Mouse (Mus musculus) spleen, postnatal 14 days (tissue): Measurements from ENCODE around the gene Tenm2.

Experiments used
- DNase-seq, 2 experiments: peaks; one replicate each; pipeline ENCODE4 v3.0.0; 2021 to 2022; ENCODE audit warnings: low spot score in 2 of 2

The Tenm2 gene

DNA sequence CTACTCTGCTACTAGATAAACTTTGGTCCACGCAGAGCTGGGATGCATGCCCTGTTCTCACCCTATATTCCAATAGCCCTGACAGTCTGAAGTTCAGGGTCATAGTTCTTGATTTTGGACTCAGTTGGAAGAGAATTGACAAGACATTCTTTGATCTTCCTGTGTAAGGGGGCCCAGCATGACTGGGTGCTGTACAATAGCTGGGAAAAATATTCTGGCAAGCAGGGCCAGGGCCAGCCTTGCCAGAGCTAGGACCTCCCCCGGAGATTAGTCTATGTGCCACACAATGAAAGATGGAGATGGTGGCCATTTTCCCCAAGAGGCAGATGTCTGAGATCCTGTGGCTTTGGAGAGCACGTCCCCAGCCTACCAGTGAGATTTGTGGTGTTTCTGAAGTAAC lies 1021.2 kb downstream of the Tenm2 start:
- DNase-seq, result no peak

DNA sequence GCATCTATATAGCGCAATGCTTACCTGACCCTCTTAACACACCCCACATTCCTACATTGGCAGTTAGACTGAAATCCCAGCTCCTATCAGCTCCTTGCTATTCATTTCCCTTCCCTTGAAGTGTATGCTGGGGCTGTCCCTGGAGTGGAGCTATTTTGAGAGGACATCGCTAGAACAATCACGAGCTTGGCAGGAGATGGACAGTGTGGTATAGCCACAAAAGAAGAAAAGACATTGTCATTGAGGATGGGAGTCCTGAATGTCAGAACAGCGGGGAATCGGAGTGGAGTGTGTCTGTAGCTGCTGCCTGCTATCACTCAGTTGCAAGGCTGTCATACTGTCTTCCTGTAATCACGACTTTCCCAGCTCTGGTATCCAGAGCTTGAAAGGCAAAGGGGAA lies 1031.4 kb downstream of the Tenm2 start:
- DNase-seq, result no peak

DNA sequence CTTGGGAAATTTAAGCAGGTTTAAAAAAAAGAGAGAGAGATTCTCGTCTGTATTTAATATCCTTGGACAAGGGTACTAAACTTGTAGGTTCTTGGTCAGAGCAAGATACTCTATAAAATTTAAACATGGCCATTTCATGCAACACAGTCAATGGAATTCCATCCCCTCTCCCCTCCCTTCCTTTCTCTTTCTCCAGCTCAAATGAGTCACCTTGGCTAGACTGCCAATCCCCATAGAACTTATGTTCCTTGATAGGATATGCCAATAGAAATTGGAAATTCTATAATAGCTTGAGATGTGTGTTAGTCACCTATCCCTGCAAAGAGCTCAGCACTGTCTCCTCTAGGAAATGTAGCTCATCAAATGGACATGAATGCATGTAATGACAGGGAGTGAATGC lies 1031.9 kb downstream of the Tenm2 start:
- no peak for DNase-seq

DNA sequence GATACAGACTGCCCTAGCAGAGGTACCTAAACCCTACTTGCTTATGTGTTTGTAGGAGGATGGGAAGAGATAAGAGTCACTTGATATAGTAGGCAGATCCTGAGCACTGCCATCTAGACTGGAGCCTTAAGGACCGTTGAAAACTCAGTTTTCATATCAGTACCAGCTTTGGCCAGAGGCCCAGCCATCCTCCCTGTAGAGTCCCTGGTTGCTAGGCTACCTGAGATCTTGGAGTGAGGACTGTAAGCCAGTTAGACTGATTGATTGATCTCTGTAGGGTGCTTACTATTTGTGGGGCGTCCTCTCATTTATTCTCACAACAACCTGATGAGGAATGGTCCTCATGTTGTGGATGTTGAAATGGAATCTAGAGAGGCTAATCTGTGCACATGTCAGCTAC lies 1041.4 kb downstream of the Tenm2 start:
- DNase-seq, result no peak

DNA sequence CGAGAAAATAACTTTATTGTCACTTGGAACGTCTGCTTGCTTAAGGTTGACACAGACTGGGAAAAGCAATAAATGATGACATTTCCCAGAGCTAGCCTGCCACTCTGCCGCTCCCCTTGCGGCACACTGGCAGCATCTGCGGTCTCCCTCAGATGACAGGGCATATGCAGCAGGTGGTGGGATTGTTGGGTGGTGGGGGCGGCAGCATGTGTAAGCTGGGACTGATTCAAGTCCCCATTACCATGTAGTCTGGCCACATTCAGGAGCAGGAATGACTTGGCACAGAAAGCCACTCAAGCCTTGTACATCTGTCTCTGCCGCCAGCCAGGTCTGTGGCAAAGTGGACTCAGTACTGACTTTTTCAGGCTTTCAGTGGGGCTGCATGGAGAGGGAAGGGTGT lies 1059.7 kb downstream of the Tenm2 start:
- DNase-seq, result no peak

DNA sequence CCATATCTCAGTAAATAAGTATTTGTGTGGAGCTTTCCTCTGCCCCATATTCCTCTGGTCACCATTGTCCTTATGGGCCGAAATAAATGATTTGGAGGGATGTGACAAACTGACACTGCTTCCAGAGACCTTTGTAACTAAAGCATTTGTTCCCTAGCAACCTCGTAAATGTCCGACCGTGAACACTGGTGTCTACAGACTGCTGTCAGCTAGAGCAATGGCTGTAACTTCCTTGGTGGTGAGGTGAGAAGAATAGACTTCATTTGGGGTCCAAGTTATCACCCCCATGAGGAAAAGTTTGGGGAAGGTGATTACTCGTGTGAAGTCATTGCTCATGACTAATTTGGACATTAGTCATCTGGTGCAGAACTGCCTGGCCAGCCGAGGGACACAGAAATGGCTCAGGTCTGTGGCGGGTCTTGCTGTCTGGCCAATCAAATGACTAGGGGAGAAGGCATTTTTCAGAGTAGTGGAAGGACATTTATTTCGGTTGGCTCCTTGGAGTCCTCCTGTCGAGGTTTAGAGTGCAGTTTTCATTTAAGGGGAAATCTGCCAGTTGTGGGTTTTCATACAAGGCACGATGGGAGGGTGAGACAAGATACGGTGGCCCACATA lies 1062.6 kb downstream of the Tenm2 start:
- DNase-seq, result no peak

DNA sequence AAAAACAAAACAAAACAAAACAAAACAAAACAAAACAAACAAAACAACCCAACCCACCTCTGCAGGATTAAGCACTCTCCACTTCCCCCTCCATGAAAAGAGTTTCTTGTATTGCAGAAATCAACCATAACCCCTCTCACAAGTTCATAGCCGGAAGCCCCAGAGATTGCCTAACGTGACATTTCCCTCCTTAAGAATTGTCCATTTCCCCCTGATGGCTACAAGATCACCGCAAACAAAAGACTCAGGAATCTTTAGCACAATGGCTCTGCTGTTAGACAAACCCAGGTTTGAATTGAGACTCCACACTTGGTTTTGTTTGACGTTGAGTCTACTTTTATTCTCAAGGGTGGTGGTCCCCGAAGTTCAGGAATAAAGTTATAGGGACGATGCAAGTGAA lies 1063.2 kb downstream of the Tenm2 start:
- no peak for DNase-seq

DNA sequence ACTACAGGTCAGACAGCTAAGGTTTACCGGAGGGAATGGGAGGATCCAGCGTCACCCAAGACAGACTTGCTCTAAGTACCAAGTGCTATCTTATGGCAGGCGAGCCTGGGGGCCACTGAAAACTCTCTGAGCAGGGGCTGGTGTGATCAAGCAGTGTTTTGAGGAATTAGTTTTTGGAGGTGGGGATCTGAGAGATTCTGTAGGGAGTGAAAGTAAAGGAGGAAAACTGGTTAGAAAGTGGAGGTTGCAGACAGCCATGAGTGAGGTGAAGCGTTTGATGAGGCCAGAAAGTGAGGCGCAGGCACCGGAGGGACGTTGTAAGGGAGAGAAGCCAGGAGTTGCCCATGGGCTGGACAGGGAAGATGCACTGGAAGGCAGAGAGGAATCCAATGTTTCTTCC lies 1063.8 kb downstream of the Tenm2 start:
- DNase-seq, result no peak

DNA sequence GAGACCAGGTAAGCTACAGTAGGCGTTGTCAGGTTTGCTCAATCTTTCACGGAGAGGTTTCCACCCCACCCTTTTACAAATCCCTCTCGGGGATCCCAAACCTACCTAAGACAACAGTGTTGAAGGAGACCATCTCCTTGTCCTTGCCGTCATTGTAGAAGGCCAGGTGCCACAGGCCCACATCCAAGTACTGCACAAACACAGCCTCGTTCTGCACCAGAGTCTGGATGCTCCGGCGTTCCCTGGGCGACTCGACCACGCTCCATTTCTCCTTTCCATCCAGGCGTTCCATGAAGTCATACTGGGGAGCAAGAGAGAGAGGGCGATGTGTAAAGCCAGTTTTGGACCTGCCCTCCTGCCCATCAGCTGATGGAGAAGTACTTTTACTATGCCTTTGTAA lies 1064.5 kb downstream of the Tenm2 start:
- DNase-seq, result no peak

DNA sequence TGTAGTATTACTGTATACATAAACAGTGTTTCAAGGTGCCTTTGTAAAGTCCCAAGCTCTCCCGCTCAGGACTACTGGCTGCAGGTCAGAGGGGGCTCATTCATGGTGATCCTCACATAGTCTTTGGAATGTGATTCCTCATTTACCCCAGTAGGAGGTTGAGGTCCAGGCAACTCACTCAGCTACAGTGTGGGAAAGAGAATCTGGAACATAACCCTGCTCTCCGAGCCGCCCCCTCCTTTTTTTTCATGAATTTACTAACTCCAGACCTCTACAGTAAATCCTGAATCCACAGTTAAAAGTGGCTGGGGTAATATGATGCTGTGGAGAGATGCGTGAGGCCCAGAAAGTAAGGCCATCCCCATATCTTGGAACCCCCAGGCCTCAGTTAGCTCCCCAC lies 1066.0 kb downstream of the Tenm2 start:
- no peak for DNase-seq

DNA sequence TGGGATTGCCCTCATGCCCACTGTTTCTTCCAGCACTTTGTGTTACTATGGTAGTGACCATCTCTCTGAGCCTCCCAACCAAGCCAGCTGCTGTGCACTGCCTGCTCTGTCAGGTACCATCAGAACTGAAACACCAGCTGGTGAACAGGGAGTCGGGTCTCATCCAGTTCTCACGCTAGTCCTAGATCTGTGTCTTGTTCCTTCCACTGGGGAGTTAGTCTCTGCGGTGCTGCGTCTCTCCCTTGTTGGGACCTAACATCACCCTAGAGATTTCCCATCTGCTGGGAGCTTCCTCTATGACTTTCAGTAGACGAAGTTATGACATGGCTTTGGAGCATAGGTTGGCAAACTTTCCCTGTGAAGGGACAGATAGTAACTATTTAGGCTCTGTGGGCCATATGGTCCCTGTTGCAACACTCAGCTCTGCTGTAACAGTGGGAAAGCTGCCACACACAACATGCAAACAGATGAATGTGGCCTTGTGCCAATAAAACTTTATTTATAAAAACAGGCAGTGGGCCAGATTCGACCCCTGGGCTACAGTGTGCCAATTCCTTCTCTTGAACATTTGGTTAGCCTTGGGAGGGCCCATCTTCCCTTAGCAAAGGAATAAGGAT lies 1066.7 kb downstream of the Tenm2 start:
- DNase-seq, result no peak

DNA sequence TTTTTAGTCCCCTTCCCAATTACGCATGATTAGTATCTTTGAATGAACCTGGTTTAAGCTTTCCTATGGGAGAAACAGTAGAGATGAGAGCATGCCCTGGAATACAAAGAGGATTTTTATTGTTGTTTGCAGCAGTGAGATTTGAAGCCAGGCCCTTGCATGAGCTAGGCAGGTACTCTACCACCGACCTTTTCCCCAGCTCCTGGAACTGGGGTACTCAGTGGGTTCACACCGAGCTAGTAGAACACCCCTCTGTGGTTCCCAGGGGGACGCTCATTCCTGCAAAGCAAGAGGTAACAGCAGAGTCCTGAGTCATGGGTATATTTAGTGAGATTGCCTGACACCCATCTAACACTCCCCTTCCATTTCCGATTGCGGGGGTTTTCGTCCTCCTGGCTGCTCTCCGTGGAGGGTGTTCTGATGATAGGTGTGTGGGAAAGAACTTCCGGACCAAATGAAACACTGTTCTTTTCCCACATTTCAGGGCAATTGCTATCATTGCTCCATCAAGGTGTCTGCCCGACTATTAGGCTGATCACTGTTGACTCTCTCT lies 1067.9 kb downstream of the Tenm2 start:
- no peak for DNase-seq

DNA sequence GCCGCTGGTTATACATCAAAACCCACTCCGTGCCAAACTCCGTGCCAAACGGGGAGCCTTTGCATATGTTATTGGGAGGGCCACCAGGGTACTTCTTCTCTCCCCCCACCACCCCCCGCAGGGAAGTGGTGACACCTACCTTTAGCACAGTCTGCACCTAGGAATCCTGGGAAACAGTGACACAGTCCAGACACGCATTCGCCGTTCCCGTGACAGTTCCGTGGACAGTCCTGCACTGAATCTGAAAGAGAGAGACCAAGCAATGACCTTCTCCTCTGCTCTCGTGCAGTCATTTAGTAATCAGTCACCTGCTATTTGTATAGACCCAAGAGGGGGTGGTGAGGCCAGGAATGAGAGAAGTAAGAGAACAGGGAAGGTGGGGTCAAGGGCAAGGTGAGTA lies 1072.2 kb downstream of the Tenm2 start:
- no peak for DNase-seq

DNA sequence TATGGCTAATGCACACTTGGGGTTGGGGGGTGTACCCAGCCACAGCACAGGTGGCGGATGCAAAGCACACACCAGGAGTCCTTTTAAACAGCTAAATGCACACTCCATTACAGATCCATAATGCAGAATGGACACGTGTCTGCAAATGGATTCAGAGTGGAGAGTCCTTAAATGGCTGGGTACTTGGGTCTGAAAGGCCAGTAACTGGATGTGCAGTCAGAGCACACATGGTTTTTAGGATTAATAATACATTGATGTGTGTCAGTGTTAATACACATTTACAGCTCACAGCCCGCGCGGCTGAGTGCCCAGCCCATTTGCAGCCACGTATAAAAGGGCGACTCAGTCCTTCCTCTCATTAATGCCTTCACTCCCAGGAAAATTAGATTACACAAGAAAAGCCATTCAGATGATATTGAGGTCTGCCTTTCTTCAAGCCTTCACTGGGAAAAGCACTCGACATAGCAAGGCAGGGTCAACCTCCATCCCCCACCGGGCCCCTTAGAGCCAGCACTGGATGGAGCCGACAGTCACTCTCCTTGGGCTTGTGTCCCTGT lies 1073.9 kb downstream of the Tenm2 start:
- DNase-seq, result no peak

DNA sequence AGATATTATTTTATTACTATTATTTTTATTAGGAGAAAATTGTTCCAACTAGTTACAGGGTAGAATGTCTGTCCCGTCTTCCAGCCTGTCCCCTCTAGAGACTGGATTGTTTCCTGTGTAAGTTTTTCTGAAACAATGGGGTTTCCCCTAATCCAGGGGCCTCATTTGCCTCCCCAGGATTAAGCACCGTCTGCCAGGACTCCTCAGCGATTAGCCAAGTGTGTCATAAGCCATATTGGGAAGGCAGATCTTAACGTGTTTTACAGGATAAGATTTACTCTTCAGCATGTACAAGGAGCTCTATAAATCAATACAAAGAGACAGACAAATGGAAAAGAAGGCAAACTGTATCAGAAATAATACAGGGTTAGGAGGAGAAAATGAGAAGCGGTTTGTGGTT lies 1082.3 kb downstream of the Tenm2 start:
- no peak for DNase-seq

DNA sequence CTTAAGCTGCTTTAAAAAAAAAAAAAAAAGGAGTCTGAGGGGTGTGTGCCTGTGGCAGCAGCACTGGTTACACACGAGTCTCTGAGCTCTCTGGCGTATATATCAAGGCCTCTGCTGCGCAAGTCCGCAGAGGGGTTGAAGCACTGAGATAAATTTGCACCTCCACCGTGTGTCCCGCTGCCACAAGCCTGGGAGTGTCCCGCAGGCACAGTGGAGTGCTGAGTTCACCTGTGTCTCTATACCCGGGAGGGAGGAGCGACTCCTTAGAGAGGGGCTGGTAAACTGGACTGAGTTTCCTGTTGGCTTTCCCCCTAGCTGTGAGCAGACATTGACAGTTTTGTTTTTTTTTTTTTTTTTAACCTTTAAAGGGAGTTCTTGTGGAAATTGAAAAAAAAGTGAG lies 1082.8 kb downstream of the Tenm2 start:
- no peak for DNase-seq

DNA sequence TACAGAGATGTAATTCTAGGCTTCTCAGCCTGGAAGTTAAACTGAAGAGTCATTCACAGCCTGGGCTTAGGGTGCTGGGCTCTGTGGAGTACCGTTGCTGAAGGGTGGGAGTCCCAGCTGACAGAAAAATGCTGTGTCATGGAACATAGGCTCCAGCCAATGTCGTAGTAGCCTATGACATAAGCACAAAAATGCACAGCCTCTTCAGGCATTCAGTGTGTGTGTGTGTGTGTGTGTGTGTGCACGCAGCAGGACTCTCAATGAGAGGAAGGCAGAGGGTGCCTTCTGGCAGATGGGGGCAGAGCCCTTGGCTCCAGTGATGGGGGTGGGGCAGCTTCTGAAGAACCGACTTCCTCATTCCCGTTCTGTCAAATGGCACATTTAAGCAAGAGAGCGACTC lies 1083.5 kb downstream of the Tenm2 start:
- DNase-seq, result no peak

DNA sequence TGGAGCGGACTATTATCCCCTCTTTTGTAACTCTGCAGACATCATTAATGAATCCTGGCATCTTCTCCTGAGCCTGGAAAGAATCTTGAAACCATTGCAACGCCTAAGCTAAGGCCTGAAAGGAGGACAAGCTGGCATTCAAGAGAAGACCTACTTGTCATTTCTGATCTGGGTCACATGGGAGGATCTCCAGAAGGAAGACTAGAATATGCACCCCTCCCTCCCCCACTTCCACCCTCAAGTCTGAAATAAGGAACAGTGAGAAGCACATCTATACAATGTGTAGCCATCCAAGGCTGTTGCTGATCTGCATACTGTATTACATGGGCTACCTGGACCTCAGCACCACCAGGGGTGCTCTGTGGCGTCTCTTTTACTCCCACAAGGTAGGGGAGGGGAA lies 1086.7 kb downstream of the Tenm2 start:
- DNase-seq, result no peak

DNA sequence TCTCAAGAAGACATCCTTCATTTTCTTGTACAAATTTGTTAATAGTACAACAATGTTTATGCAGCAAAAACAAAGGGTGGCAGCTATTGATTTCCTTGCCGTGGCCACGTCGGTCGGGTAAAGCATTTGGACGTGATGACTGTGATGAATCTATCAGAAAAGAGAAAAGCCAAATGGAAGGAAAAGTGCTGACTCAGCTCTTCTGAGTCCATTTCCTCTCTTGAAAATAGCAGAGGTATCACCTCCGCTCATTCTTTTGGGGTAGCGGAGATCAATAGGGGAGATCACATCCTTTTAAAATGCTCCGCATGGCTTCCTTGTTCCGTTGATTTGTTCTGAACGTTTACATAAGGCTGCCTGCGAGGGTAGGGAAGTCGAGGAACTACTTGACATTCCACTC lies 1090.7 kb downstream of the Tenm2 start:
- no peak for DNase-seq

DNA sequence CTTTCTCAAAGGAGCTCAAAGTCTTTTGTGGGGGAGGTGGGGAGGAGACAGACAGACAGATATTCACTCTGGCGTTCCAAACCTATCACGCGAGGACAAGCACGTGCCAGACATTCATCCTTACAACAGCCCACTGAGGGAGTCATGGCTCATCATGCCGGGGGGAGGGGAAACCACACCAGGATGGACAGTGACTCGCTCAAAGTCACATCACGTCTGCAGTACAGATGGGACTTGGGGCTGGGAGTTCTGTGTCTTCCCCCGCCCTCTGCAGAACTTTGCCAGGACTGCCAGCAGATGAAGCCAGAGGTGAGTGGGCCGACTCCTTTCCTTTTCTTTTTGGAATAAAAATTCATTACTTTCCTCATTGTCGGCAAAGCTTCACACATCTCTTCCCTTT lies 1095.4 kb downstream of the Tenm2 start:
- no peak for DNase-seq

DNA sequence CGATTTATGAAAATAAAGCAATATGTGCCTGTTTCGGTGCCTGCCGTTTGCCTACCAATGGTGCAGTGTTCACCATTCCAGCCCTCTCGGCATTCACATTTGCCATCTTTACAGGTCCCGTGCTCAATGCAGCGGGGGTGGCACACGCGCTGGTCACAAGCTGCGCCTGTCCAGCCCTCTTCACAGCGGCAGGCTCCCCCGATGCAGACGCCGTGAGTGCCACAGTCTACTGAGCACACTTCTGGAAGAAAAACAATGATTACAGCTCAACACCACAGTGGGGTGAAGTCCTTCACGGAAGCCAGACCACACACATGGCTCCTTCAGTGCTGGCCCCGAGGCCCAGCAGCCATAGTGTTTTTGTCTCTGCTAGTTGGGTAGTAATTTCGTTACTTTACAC lies 1096.2 kb downstream of the Tenm2 start:
- DNase-seq, result no peak

DNA sequence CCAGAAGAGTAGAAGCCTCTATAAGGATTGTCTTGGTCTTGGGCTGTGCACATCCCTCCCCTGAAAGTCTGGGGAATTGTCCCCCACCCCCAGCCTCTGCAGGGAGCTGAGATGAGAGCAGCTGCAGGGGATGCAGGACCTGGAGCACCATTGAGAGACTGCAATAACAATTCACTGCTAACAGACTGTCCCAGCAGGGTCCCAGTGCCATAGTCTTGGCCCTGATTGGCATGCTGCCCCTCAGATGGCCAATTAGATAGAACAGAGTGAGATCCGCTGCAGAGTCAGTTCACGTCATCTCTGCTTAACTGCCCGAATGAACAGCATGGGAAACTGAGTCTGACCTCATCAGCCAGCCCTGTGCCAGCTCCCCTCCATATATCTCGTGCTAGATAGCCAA lies 1097.9 kb downstream of the Tenm2 start:
- DNase-seq, result no peak

DNA sequence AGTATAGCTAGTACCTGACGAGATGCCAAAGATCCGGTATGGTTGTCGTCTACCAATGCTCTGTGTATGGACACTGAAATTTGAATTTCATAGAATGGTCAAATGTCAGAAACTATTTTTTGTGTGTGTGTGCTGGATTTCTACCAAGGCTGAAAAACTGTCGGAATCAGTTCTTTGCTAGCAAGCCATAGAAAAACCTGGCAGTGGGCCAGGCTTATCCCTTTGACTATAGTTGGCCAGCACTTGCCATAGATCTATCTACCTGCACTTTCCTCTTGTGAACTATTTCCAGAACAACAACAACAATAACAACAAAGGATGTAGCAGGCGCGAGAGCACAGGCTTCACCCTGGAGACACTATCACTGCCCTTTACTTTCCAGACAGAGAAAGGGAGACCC lies 1098.5 kb downstream of the Tenm2 start:
- DNase-seq, result no peak

DNA sequence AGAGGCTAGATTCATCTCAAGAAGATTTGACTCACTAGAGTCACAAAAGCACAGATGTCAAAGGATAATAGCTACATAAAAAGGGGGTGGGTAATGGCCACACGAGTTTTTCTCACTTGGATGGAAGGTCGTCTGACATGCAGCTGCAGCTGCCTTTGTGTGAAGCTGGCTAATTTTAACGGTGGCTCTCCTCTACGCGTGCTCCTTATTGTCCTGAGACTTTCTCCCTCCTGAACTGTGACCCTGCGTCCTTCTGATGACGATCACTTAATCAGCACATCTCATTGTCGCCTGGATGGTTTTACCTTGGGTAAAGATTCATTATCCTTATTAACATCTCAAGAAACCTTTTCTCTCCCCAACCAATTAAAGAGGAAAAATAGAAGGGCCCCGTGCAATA lies 1101.1 kb downstream of the Tenm2 start:
- DNase-seq, result no peak
